Mouse (Mus musculus) neural tube, embryonic 12.5 days (tissue): Measurements from ENCODE around the gene Gm2115. TPM values are rescaled to one million over a fixed set of nuclear protein-coding genes. Genes with fewer than 3 reads are reported as not detected.

Experiments
- ATAC-seq: fragments of 200-750 bp; cut with Nextera tagmentation; 2 replicates; pipeline ENCODE4 v1.8.0; 2017; ENCODE audit warnings: low read depth, mild to moderate bottlenecking, moderate TSS enrichment, moderate library complexity; ENCODE audit not compliant: low FRiP score
- H3K27ac ChIP-seq: fragments of 300-500 bp; sonication (generic); 2 replicates; pipeline ENCODE4 v1.5.1; 2016
- H3K27me3 ChIP-seq: fragments of 300-500 bp; sonication (generic); replicated peaks from 2 replicates; pipeline ENCODE4 v1.6.1; 2016; ENCODE audit warnings: mild to moderate bottlenecking
- H3K36me3 ChIP-seq: fragments of 300-500 bp; sonication (generic); 2 replicates; pipeline ENCODE4 v1.6.1; 2016; ENCODE audit warnings: mild to moderate bottlenecking
- H3K4me1 ChIP-seq: fragments of 300-500 bp; sonication (generic); 2 replicates; pipeline ENCODE4 v1.6.1; 2016
- H3K4me2 ChIP-seq: fragments of 300-500 bp; sonication (generic); replicated peaks from 2 replicates; pipeline ENCODE4 v1.6.1; 2016; ENCODE audit warnings: mild to moderate bottlenecking
- H3K4me3 ChIP-seq: fragments of 300-500 bp; sonication (generic); 2 replicates; pipeline ENCODE4 v1.5.1; 2016
- H3K9ac ChIP-seq: fragments of 300-500 bp; sonication (generic); 2 replicates; pipeline ENCODE4 v1.6.1; 2016; ENCODE audit warnings: mild to moderate bottlenecking
- H3K9me3 ChIP-seq: fragments of 300-500 bp; sonication (generic); 2 replicates; pipeline ENCODE4 v1.6.1; 2016; ENCODE audit warnings: mild to moderate bottlenecking
- WGBS: fragments of 180-500 bp; shearing (Covaris S2); methylation state at CpG from one replicate; pipeline ENCODE4 v1.1.7; 2016; 5-methylcytosine and 5-hydroxymethylcytosine counted together
- polyA plus RNA-seq: library from polyadenylated mRNA; unstranded; fragments of >200 nt; fragmentation: Nextera tagmentation; extraction: Ambion mirVana; gene quantifications from 2 replicates; pipeline ENCODE4 v1.2.1, GENCODE M21; 2016

Gene Gm2115
- polyA plus RNA-seq, 1 experiment from 2014 or later: 0.38 TPM

- Histone ChIP-seq H3K9me3 (no peaks in the 10 kb centered on the region), H3K4me1 (0 out of 2 replicates have a peak, but pooled peaks cover 2% of the 10 kb centered on the region), H3K36me3 (no peaks in the 10 kb centered on the region), H3K27ac (no peak overlapping the region), H3K9ac (no peak overlapping the region), H3K27me3 (no peaks in the 10 kb centered on the region), H3K4me2 (no peak overlapping the region), H3K4me3 (no peak overlapping the region)
- no peak for ATAC-seq
- 90% methylated on average over 2 of the region's 2 CpGs for WGBS
Observed at GRCm38 (mm10) chr7:84551472-84551871, 22.7 kb downstream of the Gm2115 start.

DNA sequence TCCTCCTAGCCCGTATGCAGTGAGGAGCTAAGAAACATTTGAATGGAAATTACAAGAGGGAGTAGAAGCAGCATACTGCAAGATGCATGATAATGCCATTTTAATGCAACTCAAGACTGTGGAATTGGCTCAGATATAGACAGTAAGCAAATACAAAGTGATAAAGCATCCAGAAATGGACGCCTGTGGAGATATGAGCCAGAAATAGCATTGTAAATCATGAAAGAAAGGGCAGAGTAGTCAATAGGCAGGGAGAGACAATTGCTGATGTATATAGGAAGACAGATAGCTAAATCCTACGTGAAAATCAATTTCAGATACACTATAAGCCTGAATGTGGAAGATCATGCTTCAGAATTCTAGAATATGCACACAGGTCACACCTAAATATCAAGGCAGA is 26.5 kb downstream of the Gm2115 start:
- ATAC-seq: no peak

GRCm38 (mm10) chr7:84557332-84557731 is 28.6 kb downstream of the Gm2115 start:
- no peaks in the 10 kb centered on the region for H3K36me3 ChIP-seq
- H3K4me1 ChIP-seq: 0 out of 2 replicates have a peak, but pooled peaks cover 2% of the 10 kb centered on the region
- 78% methylated on average over 3 of the region's 3 CpGs for WGBS
- H3K9ac ChIP-seq: no peak overlapping the region
- ATAC-seq: no peak
- H3K4me3 ChIP-seq: no peak overlapping the region
- H3K4me2 ChIP-seq: no peak overlapping the region
- no peaks in the 10 kb centered on the region for H3K9me3 ChIP-seq
- H3K27me3 ChIP-seq: no peaks in the 10 kb centered on the region
- H3K27ac ChIP-seq: no peak overlapping the region

More for the DNA sequence above, 26.5 kb downstream of the Gm2115 start:
- Histone ChIP-seq H3K36me3 (no peaks in the 10 kb centered on the region), H3K4me2 (no peak overlapping the region), H3K9ac (no peak overlapping the region), H3K27me3 (no peaks in the 10 kb centered on the region), H3K27ac (no peak overlapping the region), H3K9me3 (no peaks in the 10 kb centered on the region), H3K4me3 (no peak overlapping the region), H3K4me1 (0 out of 2 replicates have a peak, but pooled peaks cover 2% of the 10 kb centered on the region)
- WGBS: 69% methylated on average over 3 of the region's 3 CpGs

GRCm38 (mm10) chr7:84560500-84560899 is 31.7 kb downstream of the Gm2115 start:
- 100% methylated on average over 1 of the region's 1 CpGs for WGBS
- ATAC-seq: no peak
- no peaks in the 10 kb centered on the region for H3K9me3 ChIP-seq

GRCm38 (mm10) chr7:84564236-84564635 is 35.5 kb downstream of the Gm2115 start:
- H3K4me3 ChIP-seq: no peak overlapping the region
- H3K4me2 ChIP-seq: no peak overlapping the region
- no peaks in the 10 kb centered on the region for H3K27me3 ChIP-seq
- no peaks in the 10 kb centered on the region for H3K36me3 ChIP-seq
- H3K9ac ChIP-seq: no peak overlapping the region
- WGBS: 88% methylated on average over 3 of the region's 3 CpGs
- no peaks in the 10 kb centered on the region for H3K9me3 ChIP-seq
- H3K27ac ChIP-seq: no peak overlapping the region
- no peaks in the 10 kb centered on the region for H3K4me1 ChIP-seq
- ATAC-seq: no peak

More at GRCm38 (mm10) chr7:84560500-84560899, 31.7 kb downstream of the Gm2115 start:
- no peak overlapping the region for H3K27ac ChIP-seq
- no peaks in the 10 kb centered on the region for H3K27me3 ChIP-seq
- H3K4me1 ChIP-seq: no peaks in the 10 kb centered on the region
- no peak overlapping the region for H3K9ac ChIP-seq
- H3K36me3 ChIP-seq: no peaks in the 10 kb centered on the region
- no peak overlapping the region for H3K4me2 ChIP-seq
- H3K4me3 ChIP-seq: no peak overlapping the region

DNA sequence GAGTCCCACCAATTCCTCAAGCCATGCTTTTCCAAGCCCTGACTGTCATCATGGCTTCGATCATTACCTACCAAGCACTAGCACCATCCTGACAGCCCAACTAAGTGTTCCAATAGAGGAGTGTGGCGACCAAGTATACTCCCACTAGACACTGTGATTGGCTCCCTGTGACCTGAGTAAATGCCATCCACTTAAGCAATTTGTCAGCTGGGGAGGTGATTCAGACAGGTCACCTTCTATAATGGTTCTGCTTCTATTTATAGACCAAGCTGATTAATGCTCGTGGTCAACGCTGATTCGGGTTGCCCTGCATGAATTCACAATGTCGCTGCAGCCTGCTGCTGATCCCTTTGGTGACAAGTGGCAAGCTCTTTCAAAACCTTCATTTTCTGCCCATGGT is 37.4 kb downstream of the Gm2115 start:
- no peak for ATAC-seq
- Histone ChIP-seq H3K36me3 (no peaks in the 10 kb centered on the region), H3K4me1 (no peaks in the 10 kb centered on the region), H3K27ac (no peak overlapping the region), H3K4me3 (no peak overlapping the region), H3K9ac (no peak overlapping the region), H3K4me2 (no peak overlapping the region), H3K27me3 (no peaks in the 10 kb centered on the region), H3K9me3 (no peaks in the 10 kb centered on the region)
- WGBS: 80% methylated on average over 6 of the region's 6 CpGs

GRCm38 (mm10) chr7:84577034-84577433 is 48.3 kb downstream of the Gm2115 start:
- no peaks in the 10 kb centered on the region for H3K36me3 ChIP-seq
- no peaks in the 10 kb centered on the region for H3K4me1 ChIP-seq
- no peak overlapping the region for H3K4me2 ChIP-seq
- ATAC-seq: no peak
- no peak overlapping the region for H3K27ac ChIP-seq
- H3K27me3 ChIP-seq: no peaks in the 10 kb centered on the region
- H3K4me3 ChIP-seq: no peak overlapping the region
- H3K9me3 ChIP-seq: no peaks in the 10 kb centered on the region
- no peak overlapping the region for H3K9ac ChIP-seq
- 86% methylated on average over 2 of the region's 2 CpGs for WGBS

GRCm38 (mm10) chr7:84578841-84579240 is 50.1 kb downstream of the Gm2115 start:
- Histone ChIP-seq H3K27ac (no peak overlapping the region), H3K9ac (no peak overlapping the region), H3K36me3 (no peaks in the 10 kb centered on the region), H3K4me3 (no peak overlapping the region), H3K4me2 (no peak overlapping the region), H3K27me3 (no peaks in the 10 kb centered on the region), H3K9me3 (no peaks in the 10 kb centered on the region), H3K4me1 (no peaks in the 10 kb centered on the region)
- no peak for ATAC-seq
- WGBS: 90% methylated on average over 1 of the region's 1 CpGs

- Histone ChIP-seq H3K4me1 (no peaks in the 10 kb centered on the region), H3K4me3 (no peak overlapping the region), H3K9ac (no peak overlapping the region), H3K36me3 (no peaks in the 10 kb centered on the region), H3K27ac (no peak overlapping the region), H3K27me3 (no peaks in the 10 kb centered on the region), H3K9me3 (no peaks in the 10 kb centered on the region), H3K4me2 (no peak overlapping the region)
- ATAC-seq: no peak
- 89% methylated on average over 1 of the region's 1 CpGs for WGBS
Observed at GRCm38 (mm10) chr7:84579769-84580168, 51.0 kb downstream of the Gm2115 start.

- H3K27me3 ChIP-seq: no peaks in the 10 kb centered on the region
- WGBS: 94% methylated on average over 4 of the region's 4 CpGs
- no peak overlapping the region for H3K9ac ChIP-seq
- no peak for ATAC-seq
- no peak overlapping the region for H3K27ac ChIP-seq
- no peak overlapping the region for H3K4me2 ChIP-seq
- no peak overlapping the region for H3K4me3 ChIP-seq
- H3K4me1 ChIP-seq: no peaks in the 10 kb centered on the region
- H3K9me3 ChIP-seq: no peaks in the 10 kb centered on the region
- H3K36me3 ChIP-seq: no peaks in the 10 kb centered on the region
Observed at GRCm38 (mm10) chr7:84585086-84585485, 56.3 kb downstream of the Gm2115 start.

- WGBS: 54% methylated on average over 3 of the region's 3 CpGs
- peak; percentile 21; the same call in 1 of the 2 replicates for ATAC-seq
Observed at GRCm38 (mm10) chr7:84586360-84587100, 57.8 kb downstream of the Gm2115 start.

GRCm38 (mm10) chr7:84587101-84587783 is 58.5 kb downstream of the Gm2115 start:
- no peaks in the 10 kb centered on the region for H3K27me3 ChIP-seq
- no peak overlapping the region for H3K4me3 ChIP-seq
- ATAC-seq: 0 out of 2 replicates have a peak, but pooled peaks have one; percentile 7
- WGBS: 87% methylated on average over 5 of the region's 5 CpGs
- H3K4me2 ChIP-seq: no peak overlapping the region
- no peaks in the 10 kb centered on the region for H3K9me3 ChIP-seq
- no peak overlapping the region for H3K9ac ChIP-seq
- no peaks in the 10 kb centered on the region for H3K36me3 ChIP-seq
- H3K27ac ChIP-seq: no peak overlapping the region
- H3K4me1 ChIP-seq: no peaks in the 10 kb centered on the region

More at GRCm38 (mm10) chr7:84586360-84587100, 57.8 kb downstream of the Gm2115 start:
- Histone ChIP-seq H3K9ac (no peak overlapping the region), H3K4me1 (no peaks in the 10 kb centered on the region), H3K4me2 (no peak overlapping the region), H3K27ac (no peak overlapping the region), H3K9me3 (no peaks in the 10 kb centered on the region), H3K27me3 (no peaks in the 10 kb centered on the region), H3K36me3 (no peaks in the 10 kb centered on the region), H3K4me3 (no peak overlapping the region)
